Mouse (Mus musculus) kidney, postnatal 0 days (tissue): ENCODE results near the gene Igfbp1. TPM values are rescaled to one million over a fixed set of nuclear protein-coding genes. Genes with fewer than 3 reads are reported as not detected.

Source experiments
- ATAC-seq: fragments of 200-750 bp; cut with Nextera tagmentation; replicated peaks from 2 replicates; pipeline ENCODE4 v1.8.0; 2017; ENCODE audit warnings: low read depth, moderate number of reproducible peaks, moderate TSS enrichment, moderate library complexity; ENCODE audit not compliant: low FRiP score
- DNase-seq: peaks from one replicate; pipeline ENCODE4 v3.0.0-alpha.2; 2016; ENCODE audit warnings: low spot score
- H3K27ac ChIP-seq: fragments of 300-500 bp; sonication (generic); 2 replicates; pipeline ENCODE4 v1.5.1; 2014; ENCODE audit warnings: mild to moderate bottlenecking
- H3K27me3 ChIP-seq: fragments of 300-500 bp; sonication (generic); 2 replicates; pipeline ENCODE4 v1.6.1; 2014; ENCODE audit warnings: low read length, mixed read lengths; ENCODE audit not compliant: insufficient read depth
- H3K36me3 ChIP-seq: fragments of 300-500 bp; sonication (generic); 2 replicates; pipeline ENCODE4 v1.6.1; 2014; ENCODE audit warnings: low read length, mixed read lengths; ENCODE audit not compliant: insufficient read depth
- H3K4me1 ChIP-seq: fragments of 300-500 bp; sonication (generic); replicated peaks from 2 replicates; pipeline ENCODE4 v1.6.1; 2014; ENCODE audit warnings: antibody characterized with exemption, low read length, mixed read lengths; ENCODE audit not compliant: insufficient read depth
- H3K4me2 ChIP-seq: fragments of 300-500 bp; sonication (generic); 2 replicates; pipeline ENCODE4 v1.6.1; 2014; ENCODE audit warnings: mild to moderate bottlenecking, low read length, moderate library complexity, mixed read lengths
- H3K4me3 ChIP-seq: fragments of 300-500 bp; sonication (generic); replicated peaks from 2 replicates; pipeline ENCODE4 v1.5.1; 2014; ENCODE audit warnings: low read depth, low read length
- H3K9ac ChIP-seq: fragments of 300-500 bp; sonication (generic); 2 replicates; pipeline ENCODE4 v1.6.1; 2014; ENCODE audit warnings: low read depth, low read length
- H3K9me3 ChIP-seq: fragments of 300-500 bp; sonication (generic); replicated peaks from 2 replicates; pipeline ENCODE4 v1.6.1; 2016; ENCODE audit warnings: low read length, inconsistent platforms, mixed read lengths
- CTCF ChIP-seq: IDR thresholded peaks from 2 replicates; pipeline ENCODE4 v1.5.1; 2016; ENCODE audit warnings: antibody characterized with exemption, low read depth, mild to moderate bottlenecking, moderate library complexity
- WGBS: fragments of 180-500 bp; shearing (Covaris S2); extraction: QIAGEN DNeasy Blood & Tissue Kit; methylation state at CpG from one replicate; pipeline ENCODE4 v1.1.7; 2014; 5-methylcytosine and 5-hydroxymethylcytosine counted together
- polyA plus RNA-seq: library from polyadenylated mRNA; unstranded; fragments of >200 nt; fragmentation: Nextera tagmentation; extraction: Ambion mirVana; gene quantifications from 2 replicates; pipeline ENCODE4 v1.2.1, GENCODE M21; 2015

The Igfbp1 gene
- polyA plus RNA-seq, 1 experiment from 2014 or later: 11.8 TPM

DNA sequence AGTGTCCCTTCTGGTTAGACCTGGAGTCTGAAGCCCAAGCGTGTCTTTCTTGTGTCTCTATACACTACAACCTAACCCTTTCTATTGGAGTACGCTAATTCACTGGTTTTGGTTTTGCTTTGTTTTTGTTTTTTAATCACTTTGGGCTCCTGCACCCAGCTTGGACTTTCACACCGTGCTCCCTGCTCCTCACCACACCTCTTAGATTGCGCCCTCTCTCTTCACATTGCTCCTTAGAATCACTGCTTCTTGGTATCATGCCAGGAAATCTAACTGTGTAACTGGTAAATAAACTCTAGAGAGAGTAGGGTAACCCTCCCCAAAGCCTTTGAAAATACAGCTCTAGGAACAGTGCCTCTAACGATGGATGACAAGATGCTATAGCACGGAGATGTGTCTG is 39.4 kb upstream of the Igfbp1 start:
- H3K4me3 ChIP-seq: no peak overlapping the region
- 86% methylated on average over 6 of the region's 6 CpGs for WGBS
- no peak for TF ChIP-seq CTCF
- no peak overlapping the region for H3K9ac ChIP-seq
- H3K27ac ChIP-seq: no peak overlapping the region
- H3K27me3 ChIP-seq: no peaks in the 10 kb centered on the region
- ATAC-seq: no peak
- no peaks in the 10 kb centered on the region for H3K9me3 ChIP-seq
- H3K4me1 ChIP-seq: peaks cover 16% of the 10 kb centered on the region
- no peak overlapping the region for H3K4me2 ChIP-seq
- DNase-seq: no peak
- H3K36me3 ChIP-seq: no peaks in the 10 kb centered on the region

DNA sequence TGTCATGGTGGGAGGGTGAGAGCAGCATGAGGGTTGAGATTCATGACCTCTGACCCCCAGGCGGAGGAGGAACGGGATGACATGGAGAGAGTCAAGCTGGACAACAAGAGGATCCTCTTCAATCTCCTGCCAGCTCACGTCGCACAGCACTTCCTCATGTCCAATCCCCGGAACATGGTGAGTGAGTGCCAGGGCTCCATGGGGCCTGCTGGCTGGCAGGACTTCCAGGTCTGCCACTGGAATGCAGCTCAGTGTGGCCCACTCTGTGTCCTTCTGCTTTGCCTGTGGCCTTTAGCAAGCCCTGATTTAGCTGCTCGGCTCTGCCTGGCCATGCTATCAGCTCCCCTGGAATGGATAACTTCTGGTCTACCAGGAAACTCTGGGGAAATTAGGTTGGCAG is 37.4 kb upstream of the Igfbp1 start:
- Histone ChIP-seq H3K4me2 (no peak overlapping the region), H3K27ac (peak overlapping the region; percentile 68), H3K9ac (no peak overlapping the region), H3K9me3 (no peaks in the 10 kb centered on the region), H3K27me3 (no peaks in the 10 kb centered on the region), H3K4me1 (peaks cover 16% of the 10 kb centered on the region), H3K36me3 (no peaks in the 10 kb centered on the region), H3K4me3 (no peak overlapping the region)
- DNase-seq (no peak), ATAC-seq (peak; percentile 9; the same call in 1 of the 2 replicates)
- TF ChIP-seq CTCF: no peak
- WGBS: 48% methylated on average over 6 of the region's 6 CpGs

- WGBS: 44% methylated on average over 4 of the region's 4 CpGs
- H3K27me3 ChIP-seq: no peaks in the 10 kb centered on the region
- no peak for TF ChIP-seq CTCF
- no peaks in the 10 kb centered on the region for H3K36me3 ChIP-seq
- ATAC-seq (peak; percentile 58), DNase-seq (peak; percentile 90)
- H3K4me3 ChIP-seq: no peak overlapping the region
- H3K9me3 ChIP-seq: no peaks in the 10 kb centered on the region
- no peak overlapping the region for H3K4me2 ChIP-seq
- H3K4me1 ChIP-seq: peaks cover 16% of the 10 kb centered on the region
- H3K9ac ChIP-seq: no peak overlapping the region
- H3K27ac ChIP-seq: peak overlapping the region; percentile 68
Observed at GRCm38 (mm10) chr11:7160637-7161101, 36.9 kb upstream of the Igfbp1 start.

DNA sequence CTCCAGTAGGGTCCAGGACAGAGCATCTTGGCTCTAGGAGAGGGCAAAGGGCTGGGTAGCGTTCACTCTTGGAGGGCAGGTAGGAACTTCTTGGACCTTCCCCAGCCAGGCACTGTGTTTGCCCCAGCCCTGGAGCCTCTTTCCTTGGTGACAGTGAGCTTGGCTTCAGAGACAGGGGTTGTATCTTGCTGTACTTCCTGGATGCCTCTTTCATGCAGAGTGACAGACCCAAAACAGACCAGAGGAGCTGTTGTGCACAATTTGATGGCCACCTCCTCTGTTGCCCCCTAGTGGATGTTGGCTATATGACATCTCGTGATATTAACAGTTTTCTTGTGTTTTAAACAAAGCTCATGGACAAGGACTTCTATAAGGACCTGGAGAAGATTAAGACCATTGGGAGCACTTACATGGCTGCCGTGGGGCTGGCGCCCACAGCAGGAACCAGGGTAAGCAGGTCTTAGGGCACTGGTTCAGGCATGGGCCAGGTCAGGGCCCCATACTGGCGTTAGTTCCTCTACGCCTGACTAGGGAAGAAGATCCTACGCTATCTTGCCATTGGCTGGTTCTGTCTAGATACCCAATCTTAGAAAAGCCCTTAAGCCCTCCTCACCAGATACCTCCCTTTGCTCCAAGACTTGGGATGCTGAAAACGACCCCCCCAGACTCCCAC is 35.9 kb upstream of the Igfbp1 start:
- WGBS: 83% methylated on average over 8 of the region's 8 CpGs
- 0 out of 2 replicates have a peak, but pooled peaks have one; percentile 15 for ATAC-seq
- peak; percentile 84 for TF ChIP-seq CTCF
- Histone ChIP-seq H3K9ac (no peak overlapping the region), H3K4me2 (no peak overlapping the region), H3K4me1 (peaks cover 16% of the 10 kb centered on the region), H3K4me3 (no peak overlapping the region), H3K27me3 (no peaks in the 10 kb centered on the region), H3K36me3 (no peaks in the 10 kb centered on the region), H3K27ac (peak overlapping the region; percentile 68; the same call in 1 of the 2 replicates), H3K9me3 (no peaks in the 10 kb centered on the region)
- peak; percentile 79 for DNase-seq

DNA sequence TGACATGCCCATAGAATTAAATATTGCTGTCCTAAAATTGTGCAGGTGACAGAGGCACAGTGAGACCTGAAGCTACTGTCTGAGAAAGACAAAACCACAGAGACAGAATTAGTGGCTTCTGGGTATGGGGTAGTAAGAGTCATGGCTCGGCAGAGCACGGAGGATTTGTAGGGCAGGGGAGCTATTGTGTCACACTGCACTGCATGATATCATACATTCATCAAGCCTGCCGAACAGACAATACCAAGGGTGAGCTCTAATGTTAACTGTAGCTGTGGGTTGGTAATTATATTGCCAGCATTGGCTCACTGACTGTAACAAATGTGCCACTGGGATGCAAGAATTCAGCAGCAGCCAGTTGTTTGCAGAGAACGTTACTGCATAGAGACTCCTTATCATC is 33.2 kb upstream of the Igfbp1 start:
- no peak overlapping the region for H3K4me3 ChIP-seq
- H3K27me3 ChIP-seq: no peaks in the 10 kb centered on the region
- no peaks in the 10 kb centered on the region for H3K9me3 ChIP-seq
- no peak overlapping the region for H3K4me2 ChIP-seq
- H3K36me3 ChIP-seq: no peaks in the 10 kb centered on the region
- DNase-seq (no peak), ATAC-seq (no peak)
- WGBS: 54% methylated on average over 4 of the region's 4 CpGs
- no peak for TF ChIP-seq CTCF
- H3K9ac ChIP-seq: no peak overlapping the region
- H3K4me1 ChIP-seq: peaks cover 16% of the 10 kb centered on the region
- H3K27ac ChIP-seq: no peak overlapping the region

GRCm38 (mm10) chr11:7169645-7170044 is 27.9 kb upstream of the Igfbp1 start:
- no peaks in the 10 kb centered on the region for H3K4me1 ChIP-seq
- H3K9me3 ChIP-seq: no peaks in the 10 kb centered on the region
- H3K36me3 ChIP-seq: no peaks in the 10 kb centered on the region
- ATAC-seq: no peak
- no peak overlapping the region for H3K4me2 ChIP-seq
- no peak for DNase-seq
- no peak overlapping the region for H3K4me3 ChIP-seq
- no peak overlapping the region for H3K9ac ChIP-seq
- WGBS: 95% methylated on average over 1 of the region's 1 CpGs
- no peak overlapping the region for H3K27ac ChIP-seq
- TF ChIP-seq CTCF: no peak
- no peaks in the 10 kb centered on the region for H3K27me3 ChIP-seq

GRCm38 (mm10) chr11:7173664-7174063 is 23.9 kb upstream of the Igfbp1 start:
- Histone ChIP-seq H3K27ac (no peak overlapping the region), H3K27me3 (no peaks in the 10 kb centered on the region), H3K4me1 (no peaks in the 10 kb centered on the region), H3K4me3 (no peak overlapping the region), H3K4me2 (no peak overlapping the region), H3K9me3 (no peaks in the 10 kb centered on the region), H3K36me3 (no peaks in the 10 kb centered on the region), H3K9ac (no peak overlapping the region)
- no peak for TF ChIP-seq CTCF
- WGBS: 84% methylated on average over 6 of the region's 6 CpGs
- ATAC-seq: 0 out of 2 replicates have a peak, but pooled peaks have one; percentile 44
- no peak for DNase-seq
